Mouse (Mus musculus) kidney, postnatal 36 days (tissue): ENCODE data around the gene Mrpl33.

Experiments
- DNase-seq, 2 experiments: peaks; one replicate each; pipeline ENCODE4 v3.0.0; 2021 to 2022; ENCODE audit warnings: mixed read lengths in 2 of 2

Gene Mrpl33

DNA sequence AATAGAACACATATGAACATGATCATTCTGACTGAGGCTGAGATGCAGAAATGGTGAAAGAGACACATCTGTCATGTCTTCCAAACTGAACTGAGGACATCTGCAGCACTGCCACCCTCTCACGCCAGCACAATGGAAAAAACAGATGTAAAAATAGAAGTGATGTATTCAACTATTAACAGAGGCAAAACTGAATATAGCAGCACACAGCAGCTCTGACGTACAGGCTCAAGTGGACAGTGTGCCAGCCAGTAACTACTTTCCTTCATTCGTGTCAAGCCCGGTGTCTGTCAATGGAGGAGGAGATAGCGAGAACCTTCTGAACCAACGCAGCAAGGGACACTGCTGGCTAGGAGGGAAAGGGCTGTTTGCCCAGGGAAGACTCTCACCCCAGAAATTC, 48.1 kb downstream of the Mrpl33 start:
- no peak for DNase-seq

- no peak for DNase-seq
Measured at GRCm38 (mm10) chr5:31645798-31646197, 49.1 kb downstream of the Mrpl33 start.

GRCm38 (mm10) chr5:31646574-31646973, 49.8 kb downstream of the Mrpl33 start:
- no peak for DNase-seq

- no peak for DNase-seq
Measured at GRCm38 (mm10) chr5:31647327-31647726, 50.6 kb downstream of the Mrpl33 start.

DNA sequence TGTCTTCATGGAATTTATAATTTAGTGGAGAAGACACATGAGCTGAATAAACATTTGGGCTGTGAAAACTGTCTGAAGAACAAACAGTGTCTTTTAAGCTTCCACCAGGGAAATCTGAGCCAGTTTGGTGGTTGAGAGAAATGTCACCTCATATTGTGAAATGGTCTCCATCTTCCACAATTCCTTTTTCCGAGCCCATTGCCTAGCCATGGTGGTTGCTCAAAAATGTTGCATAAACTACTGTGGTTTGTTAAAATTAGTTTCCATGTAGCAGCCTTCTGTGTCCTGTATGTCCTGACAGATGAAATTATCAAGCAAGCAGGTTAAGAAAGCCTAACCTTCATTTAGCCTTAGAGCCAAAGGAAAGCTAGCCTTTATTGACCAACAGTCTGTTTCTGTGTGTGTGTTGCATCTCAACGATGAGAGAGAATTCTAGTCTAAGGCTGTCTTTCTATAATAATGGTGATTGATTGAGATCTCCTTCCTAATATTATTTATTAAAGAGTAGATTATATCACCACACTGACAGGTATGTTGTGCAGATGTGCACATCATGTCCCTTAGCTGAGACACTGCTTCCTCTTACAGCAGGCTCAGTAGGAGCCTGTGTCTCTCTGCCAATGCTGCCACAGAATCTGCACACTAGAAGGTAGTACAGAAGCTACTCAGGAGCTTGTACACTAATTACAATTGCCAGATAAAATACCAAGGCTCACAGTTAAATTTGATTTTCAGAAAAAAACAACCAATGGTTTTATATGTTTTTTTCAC, 54.0 kb downstream of the Mrpl33 start:
- no peak for DNase-seq

GRCm38 (mm10) chr5:31655688-31656190, 59.0 kb downstream of the Mrpl33 start:
- no peak for DNase-seq

DNA sequence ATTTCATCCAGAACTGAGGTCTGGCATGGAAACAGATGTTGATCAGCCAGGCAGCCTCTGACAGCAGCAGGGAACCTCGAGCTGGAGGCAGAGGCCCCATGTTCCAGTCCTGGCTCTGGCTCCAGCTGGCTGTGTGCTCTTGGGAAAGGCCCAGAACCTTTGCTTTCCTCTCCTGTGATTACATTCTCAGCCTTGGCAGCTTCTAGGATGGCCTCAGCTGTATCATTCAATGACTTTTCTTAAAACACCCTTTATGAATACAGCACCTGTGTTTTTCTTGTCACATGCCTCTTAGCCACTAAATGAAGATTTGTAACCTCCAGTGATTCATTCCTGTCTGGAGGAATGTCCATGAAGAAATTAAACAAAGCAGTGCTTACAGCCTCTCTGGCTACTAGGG, 69.4 kb downstream of the Mrpl33 start:
- no peak for DNase-seq

DNA sequence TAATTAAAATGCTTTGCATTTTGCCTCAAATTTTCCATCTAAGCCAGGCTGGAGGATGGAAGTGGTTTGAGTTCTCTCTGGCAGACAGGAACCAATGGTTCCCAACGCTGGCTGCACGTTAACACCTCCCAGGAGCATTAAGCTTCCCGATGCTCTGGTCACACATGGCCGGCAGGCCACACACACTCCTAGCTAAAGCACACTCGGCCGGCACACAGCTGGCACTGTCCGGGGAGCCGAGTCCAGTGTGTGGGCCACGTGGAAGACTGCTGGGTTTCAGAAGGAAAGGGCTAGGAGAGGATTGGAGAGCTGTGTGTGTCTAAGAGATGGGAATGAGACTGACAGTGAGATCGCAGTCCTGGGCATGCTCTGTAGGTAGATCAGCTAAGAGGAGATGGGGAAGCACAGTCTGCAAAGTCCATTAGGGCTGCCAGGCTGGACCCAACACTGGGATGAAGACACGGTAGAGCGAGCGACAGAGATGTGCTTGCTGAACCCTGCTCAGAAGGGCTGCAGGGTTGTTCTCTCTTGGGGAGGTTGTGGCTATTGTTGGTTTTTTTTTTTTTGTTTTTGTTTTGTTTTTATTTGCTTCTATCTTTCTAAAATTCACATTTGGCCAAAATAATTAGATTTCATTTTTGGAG, 71.7 kb downstream of the Mrpl33 start:
- peak; percentile 2 to 20 for DNase-seq

- no peak for DNase-seq
Measured at GRCm38 (mm10) chr5:31669984-31670383, 73.2 kb downstream of the Mrpl33 start.

DNA sequence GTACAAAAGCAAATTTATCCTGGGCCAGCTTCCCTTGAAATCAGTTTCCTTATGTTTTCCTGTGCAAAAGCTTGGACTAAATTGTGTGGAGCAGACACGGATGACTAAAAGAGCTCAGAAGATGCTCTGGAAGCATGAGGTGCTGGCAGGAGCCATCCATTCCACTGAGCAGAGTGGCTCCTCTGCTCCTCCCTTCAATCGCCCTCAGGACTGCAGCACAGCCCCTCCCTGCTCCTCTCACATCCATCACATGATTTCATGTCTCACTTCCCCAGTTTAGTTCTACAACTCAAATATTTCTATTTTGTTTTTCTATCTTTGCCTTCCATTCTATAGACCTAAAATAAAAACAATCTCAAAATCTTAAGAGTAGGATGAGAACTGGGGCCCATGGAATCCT, 74.4 kb downstream of the Mrpl33 start:
- no peak for DNase-seq

DNA sequence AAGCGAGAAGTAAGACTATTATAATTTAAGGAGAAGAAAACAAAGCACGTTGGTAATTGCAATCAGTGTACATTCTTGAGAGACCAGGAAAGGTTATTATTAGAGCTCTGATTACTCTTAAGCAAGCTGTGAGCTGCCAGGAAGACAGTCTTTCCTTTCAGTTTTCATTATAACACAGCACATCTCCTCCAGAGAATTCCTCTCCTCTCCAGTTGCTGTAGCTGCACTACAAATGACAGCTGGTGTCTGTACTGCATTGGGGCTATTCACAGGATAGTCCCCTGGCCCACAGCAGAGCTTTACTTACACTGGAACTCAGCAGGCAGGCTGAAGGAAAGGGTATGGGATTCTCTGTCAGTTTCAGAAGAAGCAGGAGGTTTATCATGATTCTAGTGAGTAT, 76.7 kb downstream of the Mrpl33 start:
- no peak for DNase-seq

DNA sequence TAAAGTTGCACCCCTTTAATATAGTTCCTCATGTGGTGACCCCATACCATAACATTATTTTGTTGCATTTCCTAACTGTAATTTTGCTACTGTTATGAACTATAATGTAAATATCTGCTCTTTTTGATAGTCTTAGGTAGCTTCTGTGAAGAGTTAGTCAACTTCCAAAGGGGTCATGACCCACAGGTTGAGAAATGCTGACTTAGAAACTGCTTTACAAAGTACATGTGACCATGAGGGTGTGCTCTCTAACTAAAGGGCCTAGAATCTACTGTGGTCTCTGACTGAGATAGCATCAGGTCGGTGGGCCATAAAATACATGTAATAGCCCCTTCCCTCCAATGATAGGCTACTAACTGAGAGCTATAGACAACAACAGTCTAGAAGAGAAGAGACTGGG, 81.3 kb downstream of the Mrpl33 start:
- DNase-seq = peak in 1 of 2 experiments; percentile 7

DNA sequence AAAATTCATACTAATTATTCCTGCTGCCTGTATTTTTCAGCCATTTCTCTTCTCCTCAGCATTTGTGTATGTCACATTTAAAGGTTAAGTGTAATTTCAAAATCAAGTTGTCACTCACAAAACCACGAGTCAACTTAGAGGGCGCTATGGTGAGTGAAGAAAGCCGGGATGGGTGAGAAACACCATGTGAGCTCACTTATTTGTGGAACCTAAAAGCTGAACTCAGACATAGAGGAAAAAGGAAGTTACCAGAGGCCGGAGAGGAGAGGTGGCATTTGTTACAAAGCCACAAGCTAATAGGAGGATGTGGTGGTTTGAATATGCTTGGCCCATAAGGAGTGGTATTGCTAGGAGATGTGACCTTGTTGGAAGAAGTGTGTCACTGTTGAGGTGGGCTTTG, 83.4 kb downstream of the Mrpl33 start:
- DNase-seq = no peak

- no peak for DNase-seq
Measured at GRCm38 (mm10) chr5:31682305-31682704, 85.6 kb downstream of the Mrpl33 start.

DNA sequence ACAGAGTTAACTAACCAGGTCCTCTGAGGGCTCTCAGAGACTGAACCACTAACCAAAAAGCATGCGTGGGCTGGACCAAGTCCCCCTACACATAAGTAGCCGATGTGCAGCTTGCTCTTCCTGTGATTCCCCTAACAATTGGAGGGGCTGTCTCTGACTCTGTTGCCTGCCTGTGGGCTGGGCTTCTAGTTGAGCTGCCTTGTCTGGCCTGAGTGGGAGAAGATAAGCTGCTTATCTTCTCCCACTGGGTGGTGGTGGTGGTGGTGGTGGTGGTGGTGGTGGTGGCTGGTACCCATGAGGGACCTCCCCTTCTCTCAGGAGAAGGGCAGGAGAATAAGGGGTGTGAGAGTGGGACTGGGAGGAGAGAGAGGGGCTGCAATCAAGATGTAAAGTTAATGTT, 89.3 kb downstream of the Mrpl33 start:
- DNase-seq = no peak

DNA sequence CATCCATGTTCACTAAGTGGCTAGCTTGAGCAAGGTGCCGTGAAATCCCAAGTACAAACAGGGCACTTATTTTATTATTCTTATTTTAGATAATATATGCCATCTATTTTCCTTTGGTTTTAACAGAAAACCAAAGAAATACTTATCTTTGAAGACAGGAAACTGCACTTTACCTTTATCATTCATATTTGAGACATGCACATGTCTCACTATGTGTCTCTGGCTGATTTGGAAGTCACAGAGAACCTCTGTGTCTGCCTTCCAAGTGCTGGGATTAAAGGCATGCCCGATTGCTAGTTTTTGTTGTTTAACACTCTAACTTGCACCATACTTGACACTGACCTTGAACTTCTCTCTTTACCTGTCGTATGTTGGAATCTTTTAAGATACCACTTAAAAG, 91.2 kb downstream of the Mrpl33 start:
- no peak for DNase-seq

DNA sequence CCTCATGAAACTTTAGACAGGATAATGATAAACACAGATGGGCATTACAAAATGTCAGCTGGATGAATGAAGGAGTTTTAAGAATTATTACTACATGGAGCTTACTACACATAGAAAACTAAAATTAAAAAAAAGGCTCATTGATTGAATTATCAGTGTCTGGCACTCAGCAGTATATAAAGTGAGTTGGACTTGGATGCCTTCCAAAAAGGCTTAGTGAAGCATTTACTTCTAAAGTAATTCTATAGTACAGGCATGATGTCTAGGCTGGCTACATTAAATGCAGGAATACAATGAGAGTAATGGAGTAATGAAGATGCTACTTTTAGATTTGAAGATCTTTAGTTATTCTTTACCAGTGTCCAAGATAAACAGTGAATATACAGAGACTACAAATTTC, 96.5 kb downstream of the Mrpl33 start:
- DNase-seq = no peak

GRCm38 (mm10) chr5:31696971-31697643, 100.4 kb downstream of the Mrpl33 start, which contains the start of gene Rbks:
TSS of gene Rbks (minus strand) at chr5:31697627.
- DNase-seq = peak; percentile 22 to 30

DNA sequence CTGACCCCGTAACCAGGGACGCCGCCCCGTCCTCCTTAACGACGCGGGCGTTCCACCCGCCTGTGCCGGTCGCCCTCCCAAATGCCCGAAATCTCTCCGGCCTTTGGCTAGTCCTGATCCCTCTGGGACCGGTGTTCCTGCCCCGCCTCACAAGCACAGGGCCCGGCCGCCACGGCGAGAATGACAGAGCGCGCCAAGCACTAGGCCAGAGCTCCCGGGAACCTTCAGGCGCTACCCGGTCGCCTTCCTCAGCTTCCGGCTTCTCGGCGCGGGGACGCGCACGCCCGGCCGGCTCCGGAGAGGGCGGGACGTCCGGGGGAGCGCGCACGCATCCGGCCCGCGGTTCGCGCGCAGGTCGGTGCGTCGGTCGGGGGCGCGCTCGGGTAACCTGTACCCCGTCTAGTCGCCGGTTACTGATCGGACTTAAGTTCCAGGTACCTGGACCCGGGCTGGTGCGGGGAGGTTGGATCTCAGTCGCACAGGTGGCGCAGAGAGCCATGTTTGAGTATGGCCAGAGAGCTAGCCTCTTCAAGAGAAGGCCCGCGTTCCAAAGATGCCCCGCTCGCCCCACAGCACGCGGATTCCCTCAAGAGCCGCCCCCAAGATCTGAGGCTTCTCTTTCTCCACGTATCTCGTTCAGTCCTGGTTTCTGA, 101.0 kb downstream of the Mrpl33 start, which contains the start of gene Babam2:
Gene Babam2 (plus strand): TSS at position 41 of the 653 bp plus-strand sequence.
- DNase-seq = peak; percentile 93 to 96

- DNase-seq = peak; percentile 88 to 91
Measured at GRCm38 (mm10) chr5:31698297-31698726, 101.6 kb downstream of the Mrpl33 start.

DNA sequence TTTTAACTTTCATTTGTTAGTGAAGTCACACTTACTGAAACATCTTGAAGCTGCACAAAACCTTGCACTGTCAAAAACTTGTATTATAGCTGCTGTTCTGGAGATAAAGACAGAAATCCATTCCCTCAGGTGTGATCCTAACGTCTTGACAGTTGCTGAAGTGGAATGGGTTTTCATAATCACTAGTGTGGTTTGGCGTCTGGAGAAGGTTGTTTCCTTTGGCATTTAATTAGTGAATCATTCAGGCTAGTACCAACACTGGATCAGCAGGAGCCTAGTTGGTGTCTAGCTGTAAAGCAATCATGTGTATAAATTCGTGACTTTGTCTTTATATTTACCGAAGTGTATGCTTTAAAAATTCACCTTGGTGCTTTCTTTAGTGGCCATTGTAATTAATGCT, 102.2 kb downstream of the Mrpl33 start:
- no peak for DNase-seq

DNA sequence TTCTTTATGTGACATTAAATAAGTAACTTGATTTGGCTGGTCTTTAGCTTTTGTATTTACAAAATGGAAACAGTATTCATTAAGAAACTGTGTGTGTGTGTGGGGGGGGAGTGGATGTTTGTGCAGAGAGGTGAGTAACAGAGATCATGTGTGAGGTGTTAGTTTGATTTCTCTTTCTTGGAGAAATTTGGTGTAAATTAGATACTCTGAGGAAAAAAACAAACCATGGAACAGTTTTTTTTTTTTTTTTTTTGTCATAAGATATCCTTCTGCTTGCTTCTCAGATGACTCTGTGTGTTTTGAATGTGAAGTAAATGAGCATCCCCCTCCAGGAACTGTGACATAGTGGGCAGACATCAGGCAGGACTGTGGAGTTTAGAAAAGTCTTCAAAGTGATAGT, 102.7 kb downstream of the Mrpl33 start:
- DNase-seq = no peak

- DNase-seq = no peak
Measured at GRCm38 (mm10) chr5:31704971-31705370, 108.2 kb downstream of the Mrpl33 start.
